ENCODE assay signal across 9 mouse cellular contexts in the genomic region with DNA sequence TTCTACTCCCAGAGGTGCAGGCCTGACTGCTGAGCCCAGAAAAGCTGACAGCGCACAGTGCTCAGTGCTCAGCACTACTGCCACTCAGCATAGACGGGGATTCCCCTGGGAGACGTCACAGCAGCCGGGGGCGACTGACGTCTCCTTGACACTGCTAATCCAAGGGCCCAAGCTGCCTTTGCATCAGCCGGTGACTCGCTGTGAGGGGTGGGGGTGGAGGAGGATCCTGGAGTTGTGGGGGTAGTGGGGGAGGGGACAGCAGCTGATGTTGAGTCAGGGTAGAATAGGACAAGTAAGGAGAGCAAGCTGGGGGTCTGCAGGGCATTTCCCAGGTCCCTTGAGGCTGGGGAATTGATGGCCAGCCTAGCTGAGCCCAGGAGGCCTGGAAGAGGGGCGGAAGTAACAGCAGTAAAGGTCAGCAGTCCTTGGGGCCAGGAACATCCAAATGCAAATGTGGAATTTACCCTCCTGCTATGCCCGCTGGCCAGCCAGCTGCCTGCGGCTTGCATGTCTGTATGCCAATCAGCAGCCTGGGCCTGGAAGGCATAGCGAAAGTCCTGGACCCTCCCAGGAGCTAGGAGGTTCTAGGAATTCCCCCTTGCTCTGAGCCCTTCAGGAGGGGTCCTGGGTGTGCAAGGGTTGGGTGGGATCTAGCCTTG. TPM values are rescaled to one million over a fixed set of nuclear protein-coding genes. Genes with fewer than 3 reads are reported as not detected.
A peak's percentile ranks its signal among the peaks of the same experiment; 100 is the strongest.
DNase-seq lines count a peak whose midpoint lies in the region; ATAC-seq and TF ChIP-seq lines count a peak whose summit lies in the region.
"Had no signal": no experiment of that assay in that cellular context is flagged by ENCODE, and none has a peak within 500 bp of the region (broad histone marks: within the 10 kb centered on the region; RNA-seq: fewer than 3 reads in every experiment).

No protein-coding gene starts in this region.

- peak; percentile 58; the same call in 1 of the 2 replicates for ATAC-seq in forebrain, embryonic 14.5 days
- ATAC-seq in midbrain, embryonic 15.5 days (replicated peaks), result peak; percentile 72

- no peak for TF ChIP-seq CTCF in E14TG2a.4 (conservative IDR thresholded peaks at IDR 0.05; ENCODE audit: low read length)

- no peak overlapping the region for H3K27ac ChIP-seq in forebrain, embryonic 14.5 days (ENCODE audit: low read depth, low read length)
- no peak overlapping the region for H3K27ac ChIP-seq in midbrain, embryonic 15.5 days
- H3K27ac ChIP-seq: limb, embryonic 15.5 days had no signal

- H3K4me3 ChIP-seq in E14TG2a.4 (replicated peaks; ENCODE audit: low read length), result peak overlapping the region; percentile 45
- no peak overlapping the region for H3K4me3 ChIP-seq in forebrain, embryonic 14.5 days (ENCODE audit: low read depth, low read length)
- no peak overlapping the region for H3K4me3 ChIP-seq in midbrain, embryonic 15.5 days
- H3K4me3 ChIP-seq: limb, embryonic 15.5 days had no signal

- peaks cover 37% of the 10 kb centered on the region for H3K4me1 ChIP-seq in E14TG2a.4 (replicated peaks; ENCODE audit: low read depth, low read length)
- H3K4me1 ChIP-seq in forebrain, embryonic 14.5 days (ENCODE audit: control insufficient read depth, insufficient read depth, low read length), result no peaks in the 10 kb centered on the region
- H3K4me1 ChIP-seq in midbrain, embryonic 15.5 days, result peaks cover 14% of the 10 kb centered on the region

- no peaks in the 10 kb centered on the region for H3K9me3 ChIP-seq in E14TG2a.4 (ENCODE audit: low read length)
- H3K9me3 ChIP-seq in forebrain, embryonic 14.5 days (replicated peaks; ENCODE audit: control insufficient read depth, low read length), result no peaks in the 10 kb centered on the region
- no peaks in the 10 kb centered on the region for H3K9me3 ChIP-seq in midbrain, embryonic 15.5 days
- H3K9me3 ChIP-seq: limb, embryonic 15.5 days had no signal

- H3K36me3 ChIP-seq in E14TG2a.4 (ENCODE audit: insufficient read depth, low read length), result no peaks in the 10 kb centered on the region
- no peaks in the 10 kb centered on the region for H3K36me3 ChIP-seq in forebrain, embryonic 14.5 days (ENCODE audit: control insufficient read depth, insufficient read depth, low read length)
- H3K36me3 ChIP-seq in midbrain, embryonic 15.5 days (replicated peaks), result no peaks in the 10 kb centered on the region
- H3K36me3 ChIP-seq: limb, embryonic 15.5 days had no signal

- 13% methylated on average over 12 of the region's 12 CpGs for WGBS in forebrain, embryonic 14.5 days
- 3% methylated on average over 12 of the region's 12 CpGs for WGBS in midbrain, embryonic 15.5 days

- no peak overlapping the region for H3K4me2 ChIP-seq in forebrain, embryonic 14.5 days (ENCODE audit: low read length)
- H3K4me2 ChIP-seq in midbrain, embryonic 15.5 days, result no peak overlapping the region
- H3K4me2 ChIP-seq: limb, embryonic 15.5 days had no signal

- no peak overlapping the region for H3K9ac ChIP-seq in forebrain, embryonic 14.5 days (ENCODE audit: low read length)
- H3K9ac ChIP-seq in midbrain, embryonic 15.5 days, result no peak overlapping the region
- H3K9ac ChIP-seq: limb, embryonic 15.5 days had no signal

- H3K27me3 ChIP-seq in E14TG2a.4 (ENCODE audit: insufficient read depth, low read length), result peaks cover 59% of the 10 kb centered on the region
- no peaks in the 10 kb centered on the region for H3K27me3 ChIP-seq in forebrain, embryonic 14.5 days (replicated peaks; ENCODE audit: control insufficient read depth, insufficient read depth, low read length)
- no peaks in the 10 kb centered on the region for H3K27me3 ChIP-seq in midbrain, embryonic 15.5 days (replicated peaks)

- DNase-seq in adrenal gland, adult 8-10 months, result peak; percentile 55
- peak; percentile 33 for DNase-seq in forebrain, embryonic 14.5 days (ENCODE audit: low spot score)
- DNase-seq in layer of hippocampus, adult 11-12 months (ENCODE audit: low spot score), result no peak
- DNase-seq in urinary bladder, postnatal 10 days (ENCODE audit: low spot score), result no peak
- no peak for DNase-seq in urinary bladder, adult 18-20 months (ENCODE audit: low spot score in 2 of 2)
- no peak for DNase-seq in urinary bladder, postnatal 4 days (ENCODE audit: low spot score in 2 of 2)

RNA-seq across cellular contexts. Expression of gene Syt7, which starts 31.9 kb away (rescaled TPM):
- 10 to 100 TPM; 32.9 to 54.6 (median 44.5) TPM for total RNA-seq in adrenal gland, adult 8-10 months (2022)
- polyA plus RNA-seq in forebrain, embryonic 14.5 days (2014; fragmentation: Nextera tagmentation; extraction: Ambion mirVana), result 5.8 and 6.1 TPM in 2 replicates
- 19.6 and 21.0 TPM in 2 replicates for polyA plus RNA-seq in midbrain, embryonic 15.5 days (2015; fragmentation: Nextera tagmentation; extraction: Ambion mirVana)

RNA-seq across cellular contexts. Expression of gene Dagla, which starts 52.3 kb away (rescaled TPM):
- 1 to 10 TPM; 3.3 to 4.4 (median 3.8) TPM for total RNA-seq in adrenal gland, adult 8-10 months (2022)
- polyA plus RNA-seq in forebrain, embryonic 14.5 days (2014; fragmentation: Nextera tagmentation; extraction: Ambion mirVana), result 3.6 and 5.8 TPM in 2 replicates
- polyA plus RNA-seq in midbrain, embryonic 15.5 days (2015; fragmentation: Nextera tagmentation; extraction: Ambion mirVana), result 12.7 and 13.4 TPM in 2 replicates

Comparison
In these comparisons a context has a peak if more than half of its experiments do, and no peak if none do; other contexts are left out.
1. DNase-seq: peak in adrenal gland, adult 8-10 months (single experiment) and forebrain, embryonic 14.5 days (single experiment); none in layer of hippocampus, adult 11-12 months (single experiment), urinary bladder, postnatal 10 days (single experiment), urinary bladder, adult 18-20 months (0 of 2) and urinary bladder, postnatal 4 days (0 of 2).